ENCODE assay signal across 14 mouse cellular contexts in genomic region chr8:123838496-123838895, GRCm38 (mm10). TPM values are rescaled to one million over a fixed set of nuclear protein-coding genes. Genes with fewer than 3 reads are reported as not detected.
DNase-seq lines count a peak whose midpoint lies in the region; ATAC-seq and TF ChIP-seq lines count a peak whose summit lies in the region.
"Had no signal": no experiment of that assay in that cellular context is flagged by ENCODE, and none has a peak within 500 bp of the region (broad histone marks: within the 10 kb centered on the region; RNA-seq: fewer than 3 reads in every experiment).

No protein-coding gene starts in this region.

- H3ac ChIP-seq in myocyte (ENCODE audit: control insufficient read depth, insufficient read length): no peak overlapping the region

- no peak for TF ChIP-seq POLR2A in myocyte (IDR thresholded peaks at IDR 0.05; ENCODE audit: insufficient read length, low read depth)

- peak; percentile 16 for DNase-seq in heart, postnatal 0 days (ENCODE audit: low spot score)
- DNase-seq in heart, adult 9 months (ENCODE audit: low spot score in 2 of 2): no peak
- DNase-seq in lung, postnatal 14 days: peak; percentile 28
- DNase-seq in lung, postnatal 25 days (ENCODE audit: low spot score): no peak
- DNase-seq in embryo, embryonic 11.5 days (ENCODE audit: low read depth, low spot score): peak; percentile 36
- DNase-seq in cerebellum, postnatal 10 days: no peak
- no peak for DNase-seq in spleen, postnatal 4 days (ENCODE audit: low spot score in 2 of 2)
- DNase-seq: adrenal gland, adult 2 months had no signal

- H3K4me1 ChIP-seq in heart, postnatal 0 days (ENCODE audit: control insufficient read depth, insufficient read depth): no peaks in the 10 kb centered on the region
- H3K4me1 ChIP-seq: embryonic facial prominence, embryonic 15.5 days; hindbrain, embryonic 10.5 days; stomach, embryonic 15.5 days had no signal

- H3K4me2 ChIP-seq in heart, postnatal 0 days (ENCODE audit: low read depth, low read length): no peak overlapping the region
- no peak overlapping the region for H3K4me2 ChIP-seq in myocyte (ENCODE audit: low read depth)
- H3K4me2 ChIP-seq: embryonic facial prominence, embryonic 15.5 days; stomach, embryonic 15.5 days had no signal

- H3K4me3 ChIP-seq in heart, postnatal 0 days (ENCODE audit: low read depth, low read length): no peak overlapping the region
- no peak overlapping the region for H3K4me3 ChIP-seq in myocyte
- H3K4me3 ChIP-seq: embryonic facial prominence, embryonic 15.5 days; hindbrain, embryonic 10.5 days; stomach, embryonic 15.5 days had no signal

- no peaks in the 10 kb centered on the region for H3K79me2 ChIP-seq in myocyte (ENCODE audit: control insufficient read depth, insufficient read depth)

- no peak for ATAC-seq in heart, postnatal 0 days (ENCODE audit: insufficient read depth, low read depth)
- ATAC-seq: forebrain, embryonic 16.5 days had no signal

- WGBS in heart, postnatal 0 days: 67% methylated on average over 9 of the region's 9 CpGs

- no peaks in the 10 kb centered on the region for H3K27me3 ChIP-seq in heart, postnatal 0 days (ENCODE audit: control insufficient read depth, insufficient read depth, low read length)
- H3K27me3 ChIP-seq in myocyte (ENCODE audit: control insufficient read depth, insufficient read depth, insufficient read length): no peaks in the 10 kb centered on the region
- H3K27me3 ChIP-seq: embryonic facial prominence, embryonic 15.5 days; stomach, embryonic 15.5 days had no signal

- no peak overlapping the region for H3K27ac ChIP-seq in heart, postnatal 0 days (ENCODE audit: low read depth)
- H3K27ac ChIP-seq: embryonic facial prominence, embryonic 15.5 days; hindbrain, embryonic 10.5 days; stomach, embryonic 15.5 days had no signal

- H3K9me3 ChIP-seq in heart, postnatal 0 days (replicated peaks; ENCODE audit: control insufficient read depth, low read length): no peaks in the 10 kb centered on the region
- H3K9me3 ChIP-seq: embryonic facial prominence, embryonic 15.5 days; hindbrain, embryonic 10.5 days; stomach, embryonic 15.5 days had no signal

- no peak for TF ChIP-seq EP300 in heart, postnatal 0 days (IDR thresholded peaks at IDR 0.05; ENCODE audit: low read depth)

- TF ChIP-seq CTCF in heart, postnatal 0 days (IDR thresholded peaks at IDR 0.05; ENCODE audit: low read depth): no peak

- H3K9ac ChIP-seq in heart, postnatal 0 days (replicated peaks; ENCODE audit: low read depth, low read length): no peak overlapping the region
- H3K9ac ChIP-seq: embryonic facial prominence, embryonic 15.5 days; stomach, embryonic 15.5 days had no signal

- H3K36me3 ChIP-seq in heart, postnatal 0 days (replicated peaks; ENCODE audit: control insufficient read depth, insufficient read depth, low read length): peaks cover 37% of the 10 kb centered on the region
- H3K36me3 ChIP-seq in myocyte (ENCODE audit: control insufficient read depth, insufficient read depth): no peaks in the 10 kb centered on the region

TF ChIP-seq in myocyte, 11 proteins besides CTCF, POLR2A, EP300 and RAD21:
- TF ChIP-seq POLR2AphosphoS2 (IDR thresholded peaks at IDR 0.05; ENCODE audit: insufficient read length, low read depth) (no peak), USF1 (IDR thresholded peaks at IDR 0.05; ENCODE audit: low read depth) (no peak), MAX (IDR thresholded peaks at IDR 0.05; ENCODE audit: low read depth) (no peak), SRF (IDR thresholded peaks at IDR 0.05; ENCODE audit: control insufficient read depth, insufficient read length, low read depth) (no peak), TCF12 (IDR thresholded peaks at IDR 0.05; ENCODE audit: insufficient read depth, poor library complexity, severe bottlenecking) (no peak), REST (IDR thresholded peaks at IDR 0.05; ENCODE audit: insufficient read depth, insufficient read length) (peak; percentile 88)

RNA-seq across cellular contexts. Expression of gene Ccsap, which starts 21.5 kb away (rescaled TPM):
- 5.1 and 6.3 TPM in 2 replicates for total RNA-seq in heart, postnatal 0 days (2014; rRNA removed; ENCODE audit: low replicate concordance)
- polyA plus RNA-seq in heart, postnatal 0 days (2015; fragmentation: Nextera tagmentation; extraction: Ambion mirVana): 1.2 TPM in 2 replicates
- 2.3 TPM for polyA plus RNA-seq in myocyte (2012; fragmentation: generic; extraction: Trizol)

RNA-seq across cellular contexts. Expression of gene Rab4a, which starts 32.7 kb away (rescaled TPM):
- 13.7 and 22.1 TPM in 2 replicates for total RNA-seq in heart, postnatal 0 days (2014; rRNA removed; ENCODE audit: low replicate concordance)
- polyA plus RNA-seq in heart, postnatal 0 days (2015; fragmentation: Nextera tagmentation; extraction: Ambion mirVana): 30.1 and 31.0 TPM in 2 replicates
- polyA plus RNA-seq in myocyte (2012; fragmentation: generic; extraction: Trizol): 24.0 TPM

RNA-seq across cellular contexts. Expression of gene Acta1, which starts 56.1 kb away (rescaled TPM):
- total RNA-seq in heart, postnatal 0 days (2014; rRNA removed; ENCODE audit: low replicate concordance): 180 and 491 TPM in 2 replicates
- 120 and 149 TPM in 2 replicates for polyA plus RNA-seq in heart, postnatal 0 days (2015; fragmentation: Nextera tagmentation; extraction: Ambion mirVana)
- 9,007 TPM for polyA plus RNA-seq in myocyte (2012; fragmentation: generic; extraction: Trizol)
- total RNA-seq: granulocyte monocyte progenitor cell, adult 5-6 weeks had no signal

Comparison
In these comparisons a context has a peak if more than half of its experiments do, and no peak if none do; other contexts are left out.
1. DNase-seq: peak in heart, postnatal 0 days (single experiment), lung, postnatal 14 days (single experiment) and embryo, embryonic 11.5 days (single experiment); none in heart, adult 9 months (0 of 2), lung, postnatal 25 days (single experiment), cerebellum, postnatal 10 days (0 of 2) and spleen, postnatal 4 days (0 of 2).
2. RNA of gene Acta1, which starts 56.1 kb away (polyA plus RNA-seq): 9,007 TPM in myocyte (single experiment); 120 to 149 TPM in heart, postnatal 0 days; every median in the first group is over 10 times any median in the second.